Mouse (Mus musculus): ENCODE measurements around the gene Rarg. TPM values are rescaled to one million over a fixed set of nuclear protein-coding genes. Genes with fewer than 3 reads are reported as not detected.

Rarg gene
- total and polyA plus RNA-seq, 3 experiments = 0.39 to 5.8 TPM; not detected in 1

DNA sequence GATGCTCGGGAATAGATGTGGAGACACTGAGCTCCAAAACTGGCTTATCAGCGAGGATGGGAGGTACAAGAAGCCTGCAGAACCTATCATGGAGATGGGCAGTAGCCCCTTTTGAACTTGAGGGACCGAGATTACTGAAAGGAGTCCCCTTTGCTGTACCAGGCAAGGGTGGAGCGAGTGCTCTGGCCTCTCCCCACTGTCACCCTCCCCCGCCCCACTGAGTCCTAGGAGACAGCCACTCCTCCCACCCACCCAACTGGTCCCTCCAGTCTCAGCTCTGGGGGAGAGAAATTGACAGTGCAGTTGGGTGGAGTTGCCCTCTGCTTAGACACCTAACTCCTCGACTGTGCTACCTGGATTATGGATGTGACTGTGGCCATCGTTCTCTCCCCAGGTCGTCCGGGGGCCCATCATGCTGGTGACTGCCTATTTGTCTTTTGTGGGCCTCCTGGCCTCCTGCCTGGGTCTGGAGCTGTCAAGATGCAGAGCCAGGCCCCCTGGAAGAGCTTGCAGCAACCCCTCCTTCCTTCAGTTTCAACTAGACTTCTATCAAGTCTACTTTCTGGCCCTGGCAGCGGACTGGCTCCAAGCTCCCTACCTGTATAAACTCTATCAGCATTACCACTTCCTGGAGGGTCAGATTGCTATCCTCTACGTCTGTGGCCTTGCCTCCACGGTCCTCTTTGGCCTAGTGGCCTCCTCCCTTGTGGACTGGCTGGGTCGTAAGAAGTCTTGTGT is 22.6 kb upstream of the Rarg start (continued):
- TF ChIP-seq MEF2A (IDR thresholded peaks at IDR 0.05; ENCODE audit: extremely low read depth, insufficient replicate concordance, low read depth, low read length, poor library complexity, severe bottlenecking) (no peak), CHD1 (IDR thresholded peaks at IDR 0.05; ENCODE audit: low read depth, low read length) (no peak)

DNA sequence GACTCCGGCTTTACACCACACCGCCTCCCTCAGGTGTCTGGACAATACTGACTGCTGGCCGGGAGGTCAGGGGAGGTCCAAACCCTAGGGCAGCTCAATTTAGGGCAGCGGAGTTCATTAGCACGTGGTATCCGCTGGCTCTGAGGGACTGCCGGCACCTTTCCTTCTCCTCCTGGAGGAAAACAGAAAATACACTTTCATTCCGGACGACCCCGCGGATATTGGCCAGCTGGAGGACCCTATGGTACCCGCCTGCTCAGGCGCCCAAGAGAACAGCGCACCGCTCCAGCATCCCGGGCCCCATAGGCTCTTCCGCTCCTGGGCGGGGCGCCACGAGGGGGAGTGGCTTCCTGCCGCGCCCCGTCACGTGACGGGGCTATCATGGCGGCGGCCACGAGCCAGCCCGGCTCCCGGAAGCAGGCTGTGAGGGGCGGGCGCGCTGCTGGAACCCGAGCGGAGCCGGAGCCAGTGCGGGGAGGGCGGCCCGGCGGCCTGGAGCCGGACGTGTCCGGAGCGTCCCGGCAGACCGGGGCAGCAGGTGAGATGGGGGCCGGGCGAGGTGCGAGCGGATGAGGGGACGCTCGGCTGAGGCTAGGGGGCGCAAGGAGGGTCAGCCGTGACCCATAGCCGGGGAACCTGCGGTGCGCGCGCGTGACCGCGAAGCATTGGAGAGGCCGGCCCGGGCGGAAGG is 21.9 kb upstream of the Rarg start, which contains the start of gene Mfsd5:
Gene Mfsd5, plus strand, starts transcription at position 363 of the 691 bp plus-strand sequence.
- H3K27me3 ChIP-seq (ENCODE audit: control insufficient read depth in 1 of 2, insufficient read depth in 2 of 2, low read length in 2 of 2) = no peaks in the 10 kb centered on the region
- H3K36me3 ChIP-seq (ENCODE audit: control insufficient read depth in 1 of 2, insufficient read depth in 2 of 2, low read length in 2 of 2) = peaks cover 0 to 36% of the 10 kb centered on the region in 2 experiments; a peak in 2 of 4 replicates
- peak within 1 kb of the TSS; percentile 67 to 91 for H3K4me3 ChIP-seq (ENCODE audit: control insufficient read depth in 1 of 2, insufficient read depth in 1 of 2, low read depth in 2 of 2, low read length in 2 of 2)
- peak; percentile 97 for DNase-seq (ENCODE audit: low read depth, low spot score)
- H3K4me1 ChIP-seq (ENCODE audit: control insufficient read depth in 1 of 2, insufficient read depth in 2 of 2, low read length in 2 of 2) = peaks cover 12 to 41% of the 10 kb centered on the region in 2 experiments
- H3K9ac ChIP-seq (ENCODE audit: control insufficient read depth, low read depth, low read length, poor library complexity, severe bottlenecking) = peak within 1 kb of the TSS; percentile 91
- H3K9me3 ChIP-seq (replicated peaks; ENCODE audit: insufficient read depth, low read length) = no peaks in the 10 kb centered on the region
- peaks cover 24% of the 10 kb centered on the region for H3K79me2 ChIP-seq (ENCODE audit: control insufficient read depth, insufficient read depth, low read length, poor library complexity)
- H3K27ac ChIP-seq (ENCODE audit: control insufficient read depth, low read depth, low read length) = peak within 1 kb of the TSS; percentile 69
- TF ChIP-seq TBP (IDR thresholded peaks at IDR 0.05; ENCODE audit: low read depth, low read length) (peak; percentile 81), ZNF384 (IDR thresholded peaks at IDR 0.05; ENCODE audit: low read depth, low read length) (peak; percentile 26), USF1 (IDR thresholded peaks at IDR 0.05; ENCODE audit: low read depth, low read length) (peak; percentile 100), MEF2A (IDR thresholded peaks at IDR 0.05; ENCODE audit: extremely low read depth, insufficient replicate concordance, low read depth, low read length, poor library complexity, severe bottlenecking) (no peak), GABPA (IDR thresholded peaks at IDR 0.05; ENCODE audit: low read depth, low read length) (no peak), MXI1 (IDR thresholded peaks at IDR 0.05; ENCODE audit: low read depth, low read length) (peak; percentile 96), MAFK (IDR thresholded peaks at IDR 0.05; ENCODE audit: borderline replicate concordance, low read depth, low read length) (no peak), SIN3A (IDR thresholded peaks at IDR 0.05; ENCODE audit: low read length) (peak; percentile 98), USF2 (IDR thresholded peaks at IDR 0.05; ENCODE audit: borderline replicate concordance in 1 of 2, insufficient read depth in 1 of 2, low read depth in 1 of 2, low read length in 2 of 2) (peak; percentile 85 to 97; a peak in 3 of 4 replicates), ETS1 (IDR thresholded peaks at IDR 0.05; ENCODE audit: low read depth, low read length) (peak; percentile 73), CHD1 (IDR thresholded peaks at IDR 0.05; ENCODE audit: low read depth, low read length) (peak; percentile 62; the same call in 1 of the 2 replicates), BHLHE40 (IDR thresholded peaks at IDR 0.05; ENCODE audit: borderline replicate concordance, low read depth, low read length) (peak; percentile 96), SMC3 (IDR thresholded peaks at IDR 0.05; ENCODE audit: low read depth, low read length) (no peak), UBTF (IDR thresholded peaks at IDR 0.05; ENCODE audit: borderline replicate concordance, insufficient read depth, low read depth, low read length) (0 out of 2 replicates have a peak, but pooled peaks have one; percentile 31), POLR2AphosphoS2 (IDR thresholded peaks at IDR 0.05; ENCODE audit: low read length) (peak; percentile 98), EP300 (IDR thresholded peaks at IDR 0.05; ENCODE audit: low read depth in 1 of 2, low read length in 2 of 2) (peak in 1 of 2 experiments; percentile 56; a peak in 3 of 4 replicates), MAZ (IDR thresholded peaks at IDR 0.05; ENCODE audit: low read depth, low read length) (peak; percentile 96), GATA1 (IDR thresholded peaks at IDR 0.05; ENCODE audit: low read depth, low read length) (no peak), MYC (IDR thresholded peaks at IDR 0.05; ENCODE audit: low read depth, low read length) (peak; percentile 63), TCF12 (IDR thresholded peaks at IDR 0.05; ENCODE audit: low read depth, low read length) (peak; percentile 86), MAX (IDR thresholded peaks at IDR 0.05; ENCODE audit: low read length) (peak; percentile 97), ZKSCAN1 (IDR thresholded peaks at IDR 0.05; ENCODE audit: low read depth, low read length) (no peak), POLR2AphosphoS5 (IDR thresholded peaks at IDR 0.05; ENCODE audit: borderline replicate concordance, low read depth, low read length) (no peak), HCFC1 (IDR thresholded peaks at IDR 0.05; ENCODE audit: low read depth, low read length) (peak; percentile 90), ELF1 (IDR thresholded peaks at IDR 0.05; ENCODE audit: low read depth, low read length) (peak; percentile 99), NELFE (IDR thresholded peaks at IDR 0.05; ENCODE audit: low read depth, low read length) (peak; percentile 99), RAD21 (IDR thresholded peaks at IDR 0.05; ENCODE audit: low read depth, low read length) (no peak), NRF1 (IDR thresholded peaks at IDR 0.05; ENCODE audit: insufficient read depth, low read depth, low read length, poor library complexity, severe bottlenecking) (peak; percentile 50; the same call in 1 of the 2 replicates), MYB (IDR thresholded peaks at IDR 0.05; ENCODE audit: low read depth, low read length) (no peak), JUND (IDR thresholded peaks at IDR 0.05; ENCODE audit: low read depth, low read length) (no peak), TAL1 (IDR thresholded peaks at IDR 0.05; ENCODE audit: low read length) (no peak)

Data from MEL (cell line).